Mouse (Mus musculus): ENCODE results near the gene Drosha. TPM values are rescaled to one million over a fixed set of nuclear protein-coding genes. Genes with fewer than 3 reads are reported as not detected.

The Drosha gene
- total RNA-seq, 2 experiments from 2014 or later, result 29.3 to 32.7 TPM

- intact Hi-C loops (cut with DNase I), result loop anchor here (10.0 kb wide), 1 partner anchor 840 kb away; no protein-coding TSS in a partner anchor
- DNase-seq, result peak in 1 of 2 experiments; percentile 49
Measured at GRCm38 (mm10) chr15:12824965-12825364, 350 bp downstream of the Drosha start.

DNA sequence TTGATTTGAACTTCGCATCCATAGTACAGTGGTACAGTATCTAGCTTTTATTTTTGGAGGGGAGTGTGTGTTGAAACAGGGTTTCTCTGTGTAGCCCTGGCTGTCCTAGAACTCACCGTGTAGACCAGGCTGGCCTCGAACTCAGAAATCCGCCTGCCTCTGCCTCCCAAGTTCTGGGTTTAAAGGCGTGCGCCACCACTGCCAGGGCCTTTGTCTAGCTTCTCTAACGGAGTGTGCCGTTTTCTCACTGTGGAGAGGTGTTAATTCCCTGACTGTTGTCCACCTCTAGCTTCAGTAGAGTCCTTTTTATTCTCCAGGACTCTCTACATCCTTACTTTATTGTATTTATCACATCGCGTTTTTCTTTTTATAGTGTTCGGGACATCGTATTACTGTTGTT is 793 bp downstream of the Drosha start:
- DNase-seq, result no peak
- intact Hi-C loops (cut with DNase I), result loop anchor here (10.0 kb wide), 1 partner anchor 841 kb away; no protein-coding TSS in a partner anchor

- DNase-seq, result no peak
- intact Hi-C loops (cut with DNase I), result loop anchor here (10.0 kb wide), 1 partner anchor 845 kb away; no protein-coding TSS in a partner anchor
Measured at GRCm38 (mm10) chr15:12829878-12830277, 5.3 kb downstream of the Drosha start.

DNA sequence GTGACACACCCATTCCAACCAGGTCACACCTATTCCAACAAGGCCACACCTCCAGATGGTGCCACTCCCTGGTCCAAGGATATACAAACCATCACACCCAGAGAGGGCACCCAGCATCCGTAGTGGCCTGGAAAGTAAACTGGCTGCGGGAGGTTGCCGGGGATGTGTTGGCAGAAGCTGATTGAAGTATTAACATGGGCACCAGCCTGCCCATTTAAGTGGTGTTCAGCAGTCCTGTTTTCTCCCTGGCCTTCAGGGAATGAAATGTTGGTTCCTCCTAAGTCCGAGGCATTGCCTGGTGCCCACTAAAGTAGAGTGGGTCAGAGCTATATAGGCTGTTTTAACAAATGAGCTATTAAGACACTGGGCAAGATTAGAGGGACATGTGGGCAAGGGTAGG is 8.0 kb downstream of the Drosha start:
- DNase-seq, result no peak
- intact Hi-C loops (cut with DNase I), result no loop called here

GRCm38 (mm10) chr15:12833385-12833784 is 8.8 kb downstream of the Drosha start:
- intact Hi-C loops (cut with DNase I), result no loop called here
- DNase-seq, result no peak

DNA sequence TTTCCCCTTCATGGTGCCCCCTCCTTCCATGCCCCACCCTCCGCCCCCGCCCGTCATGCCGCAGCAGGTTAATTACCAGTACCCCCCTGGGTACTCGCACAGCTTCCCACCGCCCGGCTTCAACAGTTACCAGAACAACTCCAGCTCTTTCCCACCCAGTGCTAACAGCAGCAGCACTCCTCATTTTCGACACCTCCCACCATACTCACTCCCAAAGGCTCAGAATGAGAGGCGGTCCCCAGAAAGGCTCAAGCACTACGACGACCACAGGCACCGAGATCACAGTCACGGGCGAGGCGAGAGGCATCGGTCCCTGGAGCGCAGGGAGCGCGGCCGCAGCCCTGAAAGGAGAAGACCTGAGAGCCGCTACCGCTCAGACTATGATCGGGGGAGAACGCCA is 9.6 kb downstream of the Drosha start:
- intact Hi-C loops (cut with DNase I), result no loop called here
- DNase-seq, result no peak

GRCm38 (mm10) chr15:12840737-12841136 is 16.1 kb downstream of the Drosha start:
- no peak for DNase-seq
- intact Hi-C loops (cut with DNase I), result no loop called here

DNA sequence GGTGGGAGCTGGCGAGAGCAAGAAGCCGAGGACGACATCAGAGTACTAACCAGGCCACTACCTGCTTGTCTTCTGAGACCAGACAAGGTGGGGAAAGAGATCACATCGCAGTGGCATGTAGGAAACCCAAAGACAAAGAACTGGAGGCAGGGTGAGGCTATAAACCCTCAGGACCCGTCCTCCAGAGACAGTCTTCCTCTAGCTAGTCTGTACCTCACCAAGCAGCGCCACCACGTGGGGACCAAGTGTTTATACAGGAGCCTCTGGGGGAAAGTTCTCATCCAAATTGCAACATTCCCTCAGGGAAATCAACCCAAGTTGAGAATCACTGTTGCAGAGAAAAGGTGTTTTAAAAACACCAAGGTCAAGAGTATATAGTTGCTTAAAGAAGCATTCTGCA is 18.2 kb downstream of the Drosha start:
- intact Hi-C loops (cut with DNase I), result no loop called here
- DNase-seq, result no peak

- intact Hi-C loops (cut with DNase I), result no loop called here
- DNase-seq, result no peak
Measured at GRCm38 (mm10) chr15:12848196-12848975, 23.8 kb downstream of the Drosha start.

DNA sequence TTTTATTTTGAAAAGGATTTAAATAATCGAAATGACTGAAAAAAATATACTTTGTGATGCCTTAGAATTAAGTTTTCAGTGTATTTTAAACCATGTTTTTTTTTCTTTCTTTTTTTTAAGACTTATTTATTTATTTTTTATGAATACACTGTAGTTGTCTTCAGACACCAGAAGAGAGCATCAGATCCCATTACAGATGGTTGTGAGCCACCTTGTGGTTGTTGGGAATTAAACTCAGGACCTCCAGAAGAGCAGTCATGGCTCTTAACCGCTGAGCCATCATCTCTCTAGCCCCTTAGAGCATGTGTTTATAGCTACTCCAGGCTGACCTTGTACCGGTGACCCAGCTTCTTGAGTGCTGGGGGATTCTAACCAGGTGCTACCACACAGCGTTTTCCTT is 24.8 kb downstream of the Drosha start:
- intact Hi-C loops (cut with DNase I), result no loop called here

GRCm38 (mm10) chr15:12853471-12853870 is 28.9 kb downstream of the Drosha start:
- intact Hi-C loops (cut with DNase I), result no loop called here
- DNase-seq, result no peak

More for the DNA sequence above, 24.8 kb downstream of the Drosha start:
- no peak for DNase-seq

DNA sequence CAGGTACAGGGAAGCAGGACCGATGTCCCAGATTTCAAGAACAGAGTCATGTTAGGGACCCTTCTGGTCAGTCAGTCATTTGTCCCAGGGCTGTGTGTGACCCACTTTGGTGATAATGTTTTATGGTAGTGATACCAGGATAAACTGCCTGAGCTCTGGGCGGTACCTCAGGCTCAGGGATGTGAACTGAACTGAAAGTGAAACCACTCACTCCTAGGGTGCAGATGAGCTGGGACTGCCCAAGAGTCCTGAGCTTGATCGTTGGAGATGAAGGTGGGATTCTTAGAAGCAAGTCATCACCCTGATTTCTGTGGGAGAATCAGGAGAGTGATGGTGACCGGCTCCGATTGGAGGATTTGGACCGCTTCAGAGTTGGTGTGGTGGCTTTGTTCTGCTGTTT is 32.2 kb downstream of the Drosha start:
- intact Hi-C loops (cut with DNase I), result no loop called here

GRCm38 (mm10) chr15:12857840-12858516 is 33.4 kb downstream of the Drosha start:
- no peak for DNase-seq
- intact Hi-C loops (cut with DNase I), result no loop called here

More for the DNA sequence above, 32.2 kb downstream of the Drosha start:
- no peak for DNase-seq

GRCm38 (mm10) chr15:12858645-12859044 is 34.0 kb downstream of the Drosha start:
- intact Hi-C loops (cut with DNase I), result no loop called here
- no peak for DNase-seq

- intact Hi-C loops (cut with DNase I), result no loop called here
- DNase-seq, result no peak
Measured at GRCm38 (mm10) chr15:12862061-12862460, 37.4 kb downstream of the Drosha start.

DNA sequence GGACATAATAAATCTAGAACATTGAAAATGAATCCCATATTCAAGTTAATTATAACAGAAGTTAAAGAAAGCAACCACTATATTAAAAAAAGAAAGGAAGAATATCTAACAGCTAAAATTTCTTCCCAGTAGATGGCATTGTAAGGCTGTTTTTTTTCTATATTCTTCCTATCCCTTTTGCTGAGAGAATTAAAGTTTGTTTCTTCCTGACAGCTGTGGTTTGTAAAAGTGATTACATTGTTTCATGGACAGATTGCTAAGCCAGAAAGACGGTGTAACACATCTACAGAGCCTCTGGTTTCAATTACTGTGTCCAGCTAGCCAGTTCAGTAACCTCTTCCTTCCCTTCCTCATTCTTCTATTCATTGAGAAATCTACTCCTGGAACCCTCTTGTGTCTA is 39.1 kb downstream of the Drosha start:
- DNase-seq, result no peak
- intact Hi-C loops (cut with DNase I), result no loop called here

- no peak for DNase-seq
- intact Hi-C loops (cut with DNase I), result no loop called here
Measured at GRCm38 (mm10) chr15:12865595-12866314, 41.1 kb downstream of the Drosha start.

GRCm38 (mm10) chr15:12867269-12867668 is 42.7 kb downstream of the Drosha start:
- intact Hi-C loops (cut with DNase I), result no loop called here
- DNase-seq, result no peak

DNA sequence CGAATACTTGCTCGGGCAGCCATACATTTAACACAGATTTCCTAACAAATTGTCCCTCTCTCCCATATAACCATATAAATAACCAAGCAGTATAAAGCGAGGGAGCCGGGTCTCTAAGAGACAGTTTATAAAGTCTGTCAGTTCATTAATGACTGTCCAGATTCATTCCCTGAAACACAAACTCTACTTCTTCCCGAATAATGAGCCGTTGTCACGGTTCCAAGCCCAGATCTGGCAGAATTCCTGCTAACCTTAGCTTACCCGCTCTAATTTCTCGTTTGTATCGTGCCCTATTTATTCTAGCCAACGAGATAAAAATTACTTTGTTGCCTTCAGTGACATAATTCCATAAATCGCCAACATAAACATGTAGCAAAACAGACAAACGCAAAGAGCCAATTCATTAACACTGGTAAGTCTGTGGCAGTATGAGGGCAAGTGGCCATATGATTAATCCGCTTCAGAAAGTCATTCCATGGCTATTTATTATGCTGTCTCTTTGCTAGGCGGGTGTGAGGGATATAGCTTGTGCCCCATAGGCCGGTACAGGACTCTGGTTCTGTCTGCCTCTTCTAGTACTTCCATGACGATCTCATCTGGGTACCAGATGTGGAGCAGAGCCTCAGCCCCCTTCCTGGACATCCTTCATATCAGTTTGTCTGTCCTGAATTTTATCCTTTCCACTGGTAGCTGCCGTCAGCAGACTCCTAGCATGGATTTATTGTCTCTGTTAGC is 51.0 kb downstream of the Drosha start:
- intact Hi-C loops (cut with DNase I), result no loop called here
- DNase-seq, result peak; percentile 18 to 41

GRCm38 (mm10) chr15:12876266-12876665 is 51.7 kb downstream of the Drosha start:
- intact Hi-C loops (cut with DNase I), result no loop called here
- DNase-seq, result no peak
